Comparison of ENCODE assay signal across 8 mouse cellular contexts in genomic region chr10:42591993-42592686, GRCm38 (mm10). TPM values are rescaled to one million over a fixed set of nuclear protein-coding genes. Genes with fewer than 3 reads are reported as not detected.
DNase-seq lines count a peak whose midpoint lies in the region; ATAC-seq lines count a peak whose summit lies in the region.

No protein-coding gene starts in this region.

- ATAC-seq in hindbrain, embryonic 13.5 days (ENCODE audit: low FRiP score), result no peak
- peak; percentile 43 for ATAC-seq in midbrain, embryonic 13.5 days

- H3K4me3 ChIP-seq in heart, embryonic 10.5 days, result peak overlapping the region; percentile 52
- H3K4me3 ChIP-seq in hindbrain, embryonic 13.5 days, result peak overlapping the region; percentile 21
- peak overlapping the region; percentile 33 for H3K4me3 ChIP-seq in midbrain, embryonic 13.5 days (replicated peaks)

- H3K27me3 ChIP-seq in heart, embryonic 10.5 days (ENCODE audit: insufficient read depth, poor library complexity, severe bottlenecking), result peaks cover 98% of the 10 kb centered on the region
- H3K27me3 ChIP-seq in hindbrain, embryonic 13.5 days, result peaks cover 100% of the 10 kb centered on the region
- peaks cover 92% of the 10 kb centered on the region for H3K27me3 ChIP-seq in midbrain, embryonic 13.5 days

- under 1% methylated on average over 25 of the region's 25 CpGs for WGBS in heart, embryonic 10.5 days
- WGBS in hindbrain, embryonic 13.5 days, result 0% methylated on average over 25 of the region's 25 CpGs
- WGBS in midbrain, embryonic 13.5 days, result under 1% methylated on average over 25 of the region's 25 CpGs

- no peaks in the 10 kb centered on the region for H3K36me3 ChIP-seq in heart, embryonic 10.5 days
- no peaks in the 10 kb centered on the region for H3K36me3 ChIP-seq in hindbrain, embryonic 13.5 days
- H3K36me3 ChIP-seq in midbrain, embryonic 13.5 days, result no peaks in the 10 kb centered on the region

- no peak for DNase-seq in heart, embryonic 10.5 days (ENCODE audit: low spot score)
- no peak for DNase-seq in heart, adult 9 months (ENCODE audit: low spot score in 2 of 2)
- peak; percentile 41 for DNase-seq in R1 (ENCODE audit: low read depth, low spot score)
- DNase-seq in frontal cortex, adult 2 months (ENCODE audit: extremely low spot score in 1 of 2, low spot score in 1 of 2), result no peak
- DNase-seq in spleen, postnatal 10 days (ENCODE audit: low spot score in 2 of 2), result no peak
- DNase-seq in urinary bladder, postnatal 10 days (ENCODE audit: low spot score), result no peak

- H3K9ac ChIP-seq in hindbrain, embryonic 13.5 days, result no peak overlapping the region
- peak overlapping the region; percentile 42 for H3K9ac ChIP-seq in midbrain, embryonic 13.5 days (replicated peaks)

- H3K9me3 ChIP-seq in heart, embryonic 10.5 days, result no peaks in the 10 kb centered on the region
- H3K9me3 ChIP-seq in hindbrain, embryonic 13.5 days, result no peaks in the 10 kb centered on the region
- H3K9me3 ChIP-seq in midbrain, embryonic 13.5 days, result 0 out of 2 replicates have a peak, but pooled peaks cover 2% of the 10 kb centered on the region

- peak overlapping the region; percentile 41 for H3K4me2 ChIP-seq in hindbrain, embryonic 13.5 days
- H3K4me2 ChIP-seq in midbrain, embryonic 13.5 days (replicated peaks), result peak overlapping the region; percentile 57

- H3K4me1 ChIP-seq in heart, embryonic 10.5 days, result peaks cover 15% of the 10 kb centered on the region
- H3K4me1 ChIP-seq in hindbrain, embryonic 13.5 days (replicated peaks), result peaks cover 13% of the 10 kb centered on the region
- H3K4me1 ChIP-seq in midbrain, embryonic 13.5 days (replicated peaks), result peaks cover 32% of the 10 kb centered on the region

- no peak overlapping the region for H3K27ac ChIP-seq in heart, embryonic 10.5 days
- H3K27ac ChIP-seq in hindbrain, embryonic 13.5 days, result no peak overlapping the region
- H3K27ac ChIP-seq in midbrain, embryonic 13.5 days, result no peak overlapping the region

RNA-seq across cellular contexts. Expression of gene Ostm1, which starts 8.5 kb away (rescaled TPM):
- 21.1 and 31.6 TPM in 2 replicates for polyA plus RNA-seq in heart, embryonic 10.5 days (2016; fragmentation: Nextera tagmentation; extraction: Ambion mirVana)
- polyA plus RNA-seq in hindbrain, embryonic 13.5 days (2015; fragmentation: Nextera tagmentation; extraction: Ambion mirVana), result 32.0 and 32.2 TPM in 2 replicates
- polyA plus RNA-seq in midbrain, embryonic 13.5 days (2015; fragmentation: Nextera tagmentation; extraction: Ambion mirVana), result 35.6 and 37.4 TPM in 2 replicates
- 42.6 and 45.7 TPM in 2 replicates for polyA plus RNA-seq in frontal cortex, adult 2 months (2012; rRNA removed)

RNA-seq across cellular contexts. Expression of gene Nr2e1, which starts 8.7 kb away (rescaled TPM):
- polyA plus RNA-seq in heart, embryonic 10.5 days (2016; fragmentation: Nextera tagmentation; extraction: Ambion mirVana), result not detected in 2 replicates
- 0.39 and 0.49 TPM in 2 replicates for polyA plus RNA-seq in hindbrain, embryonic 13.5 days (2015; fragmentation: Nextera tagmentation; extraction: Ambion mirVana)
- 14.8 and 16.9 TPM in 2 replicates for polyA plus RNA-seq in midbrain, embryonic 13.5 days (2015; fragmentation: Nextera tagmentation; extraction: Ambion mirVana)
- 13.8 and 14.4 TPM in 2 replicates for polyA plus RNA-seq in frontal cortex, adult 2 months (2012; rRNA removed)
